Mouse (Mus musculus): ENCODE measurements around the gene Gan. TPM values are rescaled to one million over a fixed set of nuclear protein-coding genes. Genes with fewer than 3 reads are reported as not detected.

Gene Gan
- polyA plus RNA-seq, 1 experiment from 2014 or later: 0.98 TPM

DNA sequence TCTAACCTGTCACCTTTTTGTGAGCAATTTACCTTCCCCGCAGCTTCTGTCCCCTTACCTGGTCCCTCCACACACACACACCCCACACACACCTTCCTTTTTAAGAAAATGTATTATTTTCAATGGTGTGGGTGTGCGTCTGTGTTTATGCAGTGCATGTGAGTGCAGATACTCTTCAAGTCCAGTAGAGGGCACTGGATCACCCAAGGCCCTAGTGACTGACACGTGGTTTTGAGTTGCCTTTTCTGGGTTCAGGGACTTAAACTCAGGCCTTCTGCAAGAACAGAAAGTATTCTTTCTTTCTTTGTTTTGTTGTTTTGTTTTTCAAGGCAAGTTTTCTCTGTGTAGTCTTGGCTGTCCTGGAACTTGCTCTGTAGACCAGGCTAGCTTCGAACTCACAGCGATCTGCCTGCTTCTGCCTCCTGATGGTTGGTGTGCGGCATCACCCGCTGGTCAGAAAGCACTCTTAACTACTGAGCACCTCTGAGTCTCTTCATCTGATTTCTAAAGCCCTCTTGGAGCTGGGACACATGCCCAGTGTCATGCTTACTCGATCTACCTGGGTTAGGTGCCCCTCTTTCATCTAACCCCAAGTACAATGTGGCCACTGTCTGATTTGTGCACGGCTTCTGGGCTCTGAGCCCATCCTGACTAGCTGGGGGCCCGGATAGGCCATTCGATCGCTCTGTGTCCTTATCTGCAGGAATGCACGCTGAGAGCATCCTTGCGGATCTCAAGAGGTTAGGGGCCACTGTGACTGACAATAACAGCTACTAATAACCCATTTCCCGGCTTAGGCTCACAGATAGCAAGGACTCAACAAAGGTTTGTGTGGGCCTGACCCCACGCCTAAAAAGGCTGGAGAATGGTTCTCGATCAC is 95.7 kb downstream of the Gan start:
- no peak overlapping the region for H3K4me2 ChIP-seq
- peaks cover 9% of the 10 kb centered on the region; the same call in 1 of the 2 replicates for H3K27me3 ChIP-seq
- H3K4me1 ChIP-seq (replicated peaks): peaks cover 35% of the 10 kb centered on the region
- H3K4me3 ChIP-seq (replicated peaks): no peak overlapping the region
- no peaks in the 10 kb centered on the region for H3K9me3 ChIP-seq (replicated peaks)
- 70% methylated on average over 17 of the region's 17 CpGs for WGBS (ENCODE audit: insufficient replicate concordance)
- ATAC-seq (ENCODE audit: insufficient read depth): no peak
- H3K9ac ChIP-seq: no peak overlapping the region
- no peaks in the 10 kb centered on the region for H3K36me3 ChIP-seq (replicated peaks)
- no peak overlapping the region for H3K27ac ChIP-seq (replicated peaks)

DNA sequence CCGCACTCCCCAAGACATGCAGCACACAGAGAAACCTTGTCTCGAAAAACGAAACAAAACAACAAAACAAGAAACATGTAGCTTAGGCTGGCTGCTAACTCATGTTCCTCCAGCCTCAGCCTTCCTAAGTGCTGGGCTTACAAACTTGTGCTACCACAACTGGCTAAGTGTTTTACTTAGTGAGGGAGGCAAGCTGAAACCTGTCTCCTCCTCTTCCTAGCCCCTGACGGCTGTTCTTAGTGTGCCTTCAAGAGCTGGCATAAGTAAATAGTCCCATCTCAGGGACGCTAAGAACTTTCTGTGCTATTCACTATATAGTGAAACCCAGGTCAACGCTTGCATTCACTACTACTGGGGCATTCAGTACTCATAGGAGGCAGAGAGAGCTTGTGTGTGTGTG is 96.6 kb downstream of the Gan start:
- ATAC-seq (ENCODE audit: insufficient read depth): no peak
- WGBS (ENCODE audit: insufficient replicate concordance): 84% methylated on average over 6 of the region's 6 CpGs
- Histone ChIP-seq H3K27me3 (peaks cover 5% of the 10 kb centered on the region; the same call in 1 of the 2 replicates), H3K9ac (no peak overlapping the region), H3K36me3 (replicated peaks) (no peaks in the 10 kb centered on the region), H3K27ac (replicated peaks) (no peak overlapping the region), H3K4me2 (no peak overlapping the region), H3K9me3 (replicated peaks) (no peaks in the 10 kb centered on the region), H3K4me3 (replicated peaks) (no peak overlapping the region), H3K4me1 (replicated peaks) (peaks cover 43% of the 10 kb centered on the region)

DNA sequence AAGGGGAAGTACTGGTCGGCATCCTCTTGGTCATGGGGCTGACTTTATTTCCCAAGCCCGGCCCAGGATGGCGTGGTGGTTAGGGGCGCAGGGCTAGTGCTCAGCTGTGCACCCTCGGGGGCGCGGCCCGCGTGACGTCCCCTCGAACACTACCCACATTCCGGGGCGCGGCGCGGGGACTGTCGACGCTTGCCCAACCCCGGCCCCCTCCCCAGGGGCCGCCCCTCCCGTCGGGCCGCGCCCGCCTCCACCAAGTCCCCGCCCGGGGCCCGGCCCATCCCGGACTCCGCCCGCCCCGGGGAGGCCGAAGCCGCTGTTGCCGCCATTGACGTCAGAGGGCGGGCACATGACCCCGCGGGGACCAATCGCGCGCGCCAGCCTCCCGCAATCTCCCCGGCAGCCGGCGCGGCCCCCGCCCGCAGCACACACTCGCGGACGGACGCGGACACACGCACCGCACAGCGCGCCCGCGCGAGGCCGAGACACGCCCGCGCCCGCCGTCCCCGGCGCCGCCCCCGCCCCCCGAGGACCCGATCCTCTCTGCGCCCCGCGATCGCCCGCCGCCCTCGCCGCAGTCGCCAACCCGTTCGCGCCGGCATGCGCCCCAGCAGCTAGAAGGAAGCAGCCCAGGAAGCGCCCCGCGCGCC is 98.5 kb downstream of the Gan start:
- peak overlapping the region; percentile 87 for H3K27ac ChIP-seq (replicated peaks)
- no peaks in the 10 kb centered on the region for H3K27me3 ChIP-seq
- H3K9me3 ChIP-seq (replicated peaks): no peaks in the 10 kb centered on the region
- peak overlapping the region; percentile 85 for H3K4me2 ChIP-seq
- no peaks in the 10 kb centered on the region for H3K36me3 ChIP-seq (replicated peaks)
- H3K4me1 ChIP-seq (replicated peaks): peaks cover 63% of the 10 kb centered on the region
- H3K9ac ChIP-seq: peak overlapping the region; percentile 95
- peak overlapping the region; percentile 94 for H3K4me3 ChIP-seq (replicated peaks)
- peak; percentile 89 for ATAC-seq (ENCODE audit: insufficient read depth)
- WGBS (ENCODE audit: insufficient replicate concordance): 1% methylated on average over 87 of the region's 92 CpGs

DNA sequence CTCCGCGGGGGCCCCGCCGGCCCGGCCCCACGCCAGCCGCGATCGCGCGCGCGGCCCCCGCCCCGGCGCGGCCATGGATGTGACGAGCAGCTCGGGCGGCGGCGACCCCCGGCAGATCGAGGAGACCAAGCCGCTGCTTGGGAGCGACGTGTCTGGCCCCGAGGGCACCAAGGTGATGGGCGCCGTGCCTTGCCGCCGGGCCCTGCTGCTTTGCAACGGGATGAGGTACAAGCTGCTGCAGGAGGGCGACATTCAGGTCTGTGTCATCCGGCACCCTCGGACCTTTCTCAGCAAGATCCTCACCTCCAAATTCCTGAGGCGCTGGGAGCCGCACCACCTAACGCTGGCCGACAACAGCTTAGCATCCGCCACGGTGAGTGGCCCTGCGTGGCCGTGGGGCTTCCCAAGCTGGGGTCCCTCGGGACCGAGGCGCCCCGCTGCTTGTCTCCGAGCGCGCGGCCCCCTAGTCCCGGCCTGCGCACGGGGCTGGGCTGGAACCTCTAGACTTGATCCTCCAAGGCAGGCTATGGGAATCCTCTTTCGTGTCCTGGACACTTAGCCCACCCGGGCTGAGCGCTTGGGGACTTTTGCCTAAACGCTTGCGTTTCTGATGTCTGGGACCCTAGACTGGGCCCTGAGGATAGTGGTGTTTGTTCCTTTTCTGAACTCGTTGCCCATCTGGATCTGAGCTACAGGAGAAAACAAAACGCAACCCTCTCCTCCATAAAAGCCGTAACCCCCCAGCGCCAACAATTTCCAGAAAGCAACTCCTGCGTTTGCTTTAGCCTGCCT is 99.3 kb downstream of the Gan start, which contains the start of gene Cmip:
TSS of gene Cmip (plus strand) at position 36 of the 792 bp plus-strand sequence.
- H3K4me2 ChIP-seq: peak within 1 kb of the TSS; percentile 85
- H3K9me3 ChIP-seq (replicated peaks): no peaks in the 10 kb centered on the region
- no peaks in the 10 kb centered on the region for H3K27me3 ChIP-seq
- no peaks in the 10 kb centered on the region for H3K36me3 ChIP-seq (replicated peaks)
- peak within 1 kb of the TSS; percentile 87 for H3K27ac ChIP-seq (replicated peaks)
- H3K9ac ChIP-seq: peak within 1 kb of the TSS; percentile 95
- peaks cover 71% of the 10 kb centered on the region for H3K4me1 ChIP-seq (replicated peaks)
- ATAC-seq (ENCODE audit: insufficient read depth): peak; percentile 25
- H3K4me3 ChIP-seq (replicated peaks): peak within 1 kb of the TSS; percentile 94
- WGBS (ENCODE audit: insufficient replicate concordance): under 1% methylated on average over 60 of the region's 65 CpGs

DNA sequence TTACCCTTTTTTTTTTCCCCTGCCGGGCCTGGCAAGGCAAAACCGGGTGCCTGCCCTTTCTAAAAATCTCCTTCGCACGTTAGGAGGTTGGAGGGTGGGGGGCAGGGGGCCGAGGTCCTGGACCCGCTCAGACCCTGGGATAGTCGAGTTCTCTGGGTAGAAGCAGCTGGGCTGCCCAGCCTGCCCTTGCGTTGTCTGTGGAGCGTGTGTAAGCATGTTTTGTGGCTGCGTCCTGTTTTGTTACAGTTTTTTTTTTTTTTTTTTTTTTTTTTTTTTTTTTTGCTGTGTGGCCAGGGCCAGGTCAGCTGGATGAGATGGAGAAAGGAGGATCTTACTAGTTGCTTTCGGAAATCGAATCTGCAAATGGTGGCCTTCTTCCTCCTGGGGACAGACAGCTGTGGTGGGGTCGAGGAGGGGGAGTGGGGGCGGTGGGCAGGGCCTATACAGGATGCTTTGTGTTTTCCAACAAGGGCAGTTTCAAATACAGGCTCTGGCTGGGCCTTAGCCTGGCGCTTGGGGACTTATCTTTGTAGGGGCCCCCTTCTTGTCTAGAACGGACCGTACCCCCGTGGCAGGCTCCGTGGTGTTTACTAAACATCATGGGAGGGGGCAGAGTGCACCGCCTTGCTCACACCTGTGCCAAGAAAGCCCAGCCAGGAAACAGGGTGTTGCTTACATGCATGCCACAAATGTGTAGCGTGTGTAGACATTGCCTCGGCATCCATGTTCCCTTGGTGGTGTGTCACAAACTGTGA is 100.1 kb downstream of the Gan start:
- no peaks in the 10 kb centered on the region for H3K27me3 ChIP-seq
- H3K36me3 ChIP-seq (replicated peaks): no peaks in the 10 kb centered on the region
- H3K27ac ChIP-seq (replicated peaks): peak overlapping the region; percentile 87
- H3K4me2 ChIP-seq: peak overlapping the region; percentile 85
- H3K9me3 ChIP-seq (replicated peaks): no peaks in the 10 kb centered on the region
- WGBS (ENCODE audit: insufficient replicate concordance): 2% methylated on average over 22 of the region's 22 CpGs
- ATAC-seq (ENCODE audit: insufficient read depth): no peak
- H3K4me3 ChIP-seq (replicated peaks): peak overlapping the region; percentile 94
- H3K9ac ChIP-seq: peak overlapping the region; percentile 95
- H3K4me1 ChIP-seq (replicated peaks): peaks cover 78% of the 10 kb centered on the region

DNA sequence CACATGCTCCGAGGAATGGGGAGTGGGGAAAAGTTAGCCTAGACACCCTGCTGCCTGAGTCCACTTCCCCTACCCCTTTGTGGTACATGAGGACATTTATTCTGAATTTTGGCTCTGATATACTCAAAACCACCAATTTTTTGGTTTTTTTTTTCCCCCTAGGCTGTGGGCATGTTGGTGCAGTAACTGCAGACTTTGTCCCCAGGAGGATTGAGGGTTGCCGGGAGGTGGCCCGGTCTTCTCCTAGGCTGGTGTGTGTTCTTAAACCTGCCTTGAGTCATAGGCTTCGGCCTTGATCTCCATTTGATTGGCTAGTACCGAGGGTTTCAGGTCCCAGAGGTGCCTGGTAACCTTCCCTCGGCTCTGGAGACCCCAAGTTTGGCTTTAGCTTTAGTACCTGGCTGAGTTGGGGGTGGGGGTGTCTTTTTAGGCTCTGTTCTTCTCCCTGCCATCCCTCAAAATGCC is 100.7 kb downstream of the Gan start:
- Histone ChIP-seq H3K9me3 (replicated peaks) (no peaks in the 10 kb centered on the region), H3K36me3 (replicated peaks) (no peaks in the 10 kb centered on the region), H3K4me3 (replicated peaks) (peak overlapping the region; percentile 94), H3K9ac (peak overlapping the region; percentile 95), H3K4me2 (peak overlapping the region; percentile 85), H3K27ac (replicated peaks) (peak overlapping the region; percentile 87), H3K4me1 (replicated peaks) (peaks cover 84% of the 10 kb centered on the region), H3K27me3 (no peaks in the 10 kb centered on the region)
- ATAC-seq (ENCODE audit: insufficient read depth): no peak
- 18% methylated on average over 6 of the region's 6 CpGs for WGBS (ENCODE audit: insufficient replicate concordance)

DNA sequence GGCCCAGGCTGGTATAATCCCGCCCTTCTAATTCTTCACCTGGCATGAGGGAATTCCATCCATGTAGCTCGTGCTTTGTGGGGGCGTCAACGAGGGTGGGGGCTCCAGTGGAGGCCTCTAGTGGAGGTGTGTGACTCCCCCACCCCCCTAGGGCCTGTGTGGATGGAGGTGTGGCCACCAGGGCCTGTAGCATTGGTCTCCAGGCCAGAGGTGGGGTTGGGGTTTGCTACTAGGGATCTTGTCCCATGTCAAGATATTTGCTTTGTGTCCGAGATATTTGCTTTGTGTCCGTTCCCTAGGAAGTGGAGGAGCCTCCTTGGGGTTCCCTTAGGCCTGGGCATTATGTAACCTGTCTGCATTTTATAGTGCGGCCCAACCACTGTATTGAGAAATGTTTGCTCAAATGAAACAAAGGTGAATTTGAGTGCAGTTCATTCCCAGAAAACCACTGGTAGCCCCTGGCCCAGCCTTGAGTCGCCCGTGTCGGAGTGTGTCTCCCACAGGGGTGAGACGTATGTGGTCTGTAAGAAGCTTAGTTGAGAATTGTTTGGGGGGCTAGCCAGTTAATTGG is 101.6 kb downstream of the Gan start:
- Histone ChIP-seq H3K27me3 (no peaks in the 10 kb centered on the region), H3K36me3 (replicated peaks) (no peaks in the 10 kb centered on the region), H3K4me2 (peak overlapping the region; percentile 85), H3K9ac (peak overlapping the region; percentile 95), H3K27ac (replicated peaks) (peak overlapping the region; percentile 87), H3K4me1 (replicated peaks) (peaks cover 78% of the 10 kb centered on the region), H3K4me3 (replicated peaks) (peak overlapping the region; percentile 94), H3K9me3 (replicated peaks) (no peaks in the 10 kb centered on the region)
- no peak for ATAC-seq (ENCODE audit: insufficient read depth)
- WGBS (ENCODE audit: insufficient replicate concordance): 61% methylated on average over 11 of the region's 11 CpGs

DNA sequence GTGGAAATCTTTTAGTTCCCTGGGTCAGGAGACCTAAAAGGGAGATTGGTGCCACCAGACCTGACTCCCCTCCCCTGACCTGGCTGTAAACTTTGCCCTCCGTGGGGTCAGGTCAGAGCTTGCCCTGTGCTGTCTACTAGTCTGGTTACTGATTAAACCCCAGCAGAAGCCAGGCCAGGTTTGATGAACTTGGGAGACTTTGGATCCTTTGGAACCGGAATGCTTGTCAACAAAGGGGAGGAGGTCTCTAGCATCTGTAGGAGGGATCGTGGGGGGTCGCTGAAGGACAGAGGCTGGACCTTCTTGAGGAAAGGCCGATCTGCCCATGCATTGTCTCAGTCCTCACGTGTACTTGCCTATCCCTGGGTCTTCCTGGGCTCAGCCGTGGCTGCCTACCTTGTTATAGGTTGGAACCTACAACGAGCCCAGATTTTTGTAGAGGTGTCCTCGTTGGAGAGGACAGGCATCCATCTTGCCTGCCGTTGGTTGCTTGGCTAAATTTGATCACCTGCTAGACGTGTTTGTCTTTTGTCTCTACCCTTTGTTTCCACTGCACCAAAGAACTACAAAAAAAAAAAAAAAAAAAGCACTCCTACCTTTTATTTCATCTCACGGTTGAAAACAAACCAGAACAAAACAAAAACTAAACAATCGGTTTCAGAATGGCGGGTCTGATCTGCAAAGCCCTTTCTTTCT is 102.4 kb downstream of the Gan start:
- WGBS (ENCODE audit: insufficient replicate concordance): 63% methylated on average over 14 of the region's 14 CpGs
- H3K27me3 ChIP-seq: no peaks in the 10 kb centered on the region
- H3K9me3 ChIP-seq (replicated peaks): no peaks in the 10 kb centered on the region
- H3K4me2 ChIP-seq: peak overlapping the region; percentile 85
- no peak for ATAC-seq (ENCODE audit: insufficient read depth)
- no peaks in the 10 kb centered on the region for H3K36me3 ChIP-seq (replicated peaks)
- H3K9ac ChIP-seq: 0 out of 2 replicates have a peak overlapping the region, but pooled peaks have one; percentile 95
- H3K4me3 ChIP-seq (replicated peaks): peak overlapping the region; percentile 94
- H3K27ac ChIP-seq (replicated peaks): peak overlapping the region; percentile 87
- H3K4me1 ChIP-seq (replicated peaks): peaks cover 79% of the 10 kb centered on the region

DNA sequence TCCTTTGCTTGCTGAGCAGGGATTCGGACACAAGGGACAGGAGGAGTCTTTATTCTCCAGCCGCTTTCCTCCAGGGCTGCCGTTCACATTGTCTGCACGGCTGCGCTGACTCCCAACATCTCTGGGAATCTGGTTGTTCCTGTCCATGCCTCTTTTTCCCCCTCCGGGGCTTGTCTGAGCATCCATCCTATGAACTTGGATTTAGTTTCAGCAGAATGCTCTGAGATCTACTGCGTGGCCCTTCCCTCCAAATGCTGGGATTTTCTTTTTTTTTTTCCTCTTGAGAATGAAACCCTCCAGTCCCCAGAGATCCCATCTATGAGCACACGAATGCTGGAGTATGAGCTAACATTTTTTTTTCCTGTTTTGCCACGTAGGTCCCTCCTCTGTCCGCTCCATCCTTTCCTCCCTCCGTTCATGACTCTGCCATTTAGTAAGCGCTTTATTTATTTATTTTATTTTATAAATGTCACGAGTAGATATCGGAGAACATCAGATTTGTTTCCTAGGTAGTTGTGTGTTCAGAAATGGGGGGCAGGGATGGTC is 103.1 kb downstream of the Gan start:
- Histone ChIP-seq H3K4me2 (peak overlapping the region; percentile 85), H3K9me3 (replicated peaks) (no peaks in the 10 kb centered on the region), H3K4me1 (replicated peaks) (peaks cover 77% of the 10 kb centered on the region), H3K4me3 (replicated peaks) (no peak overlapping the region), H3K9ac (no peak overlapping the region), H3K36me3 (replicated peaks) (no peaks in the 10 kb centered on the region), H3K27me3 (no peaks in the 10 kb centered on the region), H3K27ac (replicated peaks) (0 out of 2 replicates have a peak overlapping the region, but pooled peaks have one; percentile 29)
- 66% methylated on average over 14 of the region's 14 CpGs for WGBS (ENCODE audit: insufficient replicate concordance)
- ATAC-seq (ENCODE audit: insufficient read depth): no peak

All from liver, embryonic 15.5 days (tissue).